Mouse (Mus musculus) naive thymus-derived CD4-positive, alpha-beta T cell, adult 2 months (primary cell): ENCODE data around the gene Tmem212.
"Not testable (repeated sequence)": the region's sequence is repeated elsewhere in the genome, so short reads cannot be mapped to it uniquely, and the experiment has no call there.

Source experiments
- DNase-seq: peaks from one replicate; pipeline ENCODE4 v3.0.0-alpha.2; 2011; ENCODE audit warnings: low read depth

Gene Tmem212

DNA sequence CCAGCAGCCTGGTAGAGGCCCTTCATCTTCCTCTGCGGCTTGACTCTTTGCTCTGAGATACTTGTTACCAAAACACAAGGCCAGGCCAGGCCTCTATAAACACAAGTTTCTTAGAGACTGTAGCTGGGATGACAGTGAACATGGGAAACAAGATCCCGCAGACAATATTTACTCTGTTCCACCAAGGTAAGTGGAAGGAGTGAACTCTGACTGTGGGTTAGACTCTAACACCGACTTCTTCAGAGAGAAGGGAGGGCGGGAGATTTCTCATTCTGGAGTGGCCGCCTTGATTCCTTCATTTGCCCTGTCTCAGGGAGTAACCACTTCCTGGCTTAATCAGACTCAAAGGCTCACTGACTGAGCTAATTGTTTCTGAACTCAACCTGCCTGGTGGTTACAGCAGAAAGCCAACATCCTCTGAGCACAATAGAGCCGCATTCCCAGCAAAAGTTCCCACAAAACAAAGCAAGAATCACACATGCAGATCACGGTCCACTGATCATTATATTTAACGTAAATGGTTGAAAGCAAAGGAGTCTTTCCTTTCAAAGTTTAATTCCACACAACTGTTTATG is at the start of gene Tmem212:
Gene Tmem212 (minus strand): TSS at position 51 of the 575 bp plus-strand sequence.
- no peak for DNase-seq

DNA sequence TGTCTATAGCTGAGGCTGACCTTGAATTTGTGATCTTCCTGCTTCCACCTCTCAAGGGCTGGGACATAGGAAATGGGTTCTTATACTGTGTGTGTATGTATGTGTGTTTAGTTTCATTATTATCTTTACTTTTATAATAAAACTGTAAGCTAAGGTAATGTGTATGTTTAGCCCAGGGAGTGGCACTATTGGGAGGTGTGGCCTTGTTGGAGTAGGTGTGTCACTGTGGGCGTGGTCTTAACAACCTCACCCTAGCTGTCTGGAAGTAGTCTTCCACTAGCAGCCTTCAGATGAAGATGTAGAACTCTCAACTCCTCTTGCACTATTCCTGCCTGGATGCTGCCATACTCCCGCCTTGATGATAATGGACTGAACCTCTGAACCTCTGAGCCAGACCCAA is 49.2 kb upstream of the Tmem212 start:
- not testable (repeated sequence) for DNase-seq

DNA sequence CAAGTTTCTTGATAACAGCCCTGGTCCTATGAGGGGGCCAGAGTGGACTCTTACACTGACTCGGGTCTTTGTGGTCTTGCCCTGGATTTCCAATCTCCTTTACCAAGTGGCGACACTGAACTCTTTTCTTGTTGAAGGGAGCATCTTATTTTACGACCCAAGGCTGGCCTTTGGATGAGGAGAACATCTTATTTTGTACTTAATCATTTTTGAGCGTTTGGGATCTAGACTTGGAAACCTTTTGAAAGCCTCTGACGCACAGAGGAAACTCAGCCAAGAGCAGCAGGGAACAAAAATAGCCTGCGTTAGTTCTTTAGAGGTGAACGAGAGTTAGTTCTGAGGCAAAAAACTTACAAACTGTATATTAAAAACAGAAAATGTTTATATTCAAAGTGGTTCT is 46.8 kb upstream of the Tmem212 start:
- DNase-seq, result no peak

DNA sequence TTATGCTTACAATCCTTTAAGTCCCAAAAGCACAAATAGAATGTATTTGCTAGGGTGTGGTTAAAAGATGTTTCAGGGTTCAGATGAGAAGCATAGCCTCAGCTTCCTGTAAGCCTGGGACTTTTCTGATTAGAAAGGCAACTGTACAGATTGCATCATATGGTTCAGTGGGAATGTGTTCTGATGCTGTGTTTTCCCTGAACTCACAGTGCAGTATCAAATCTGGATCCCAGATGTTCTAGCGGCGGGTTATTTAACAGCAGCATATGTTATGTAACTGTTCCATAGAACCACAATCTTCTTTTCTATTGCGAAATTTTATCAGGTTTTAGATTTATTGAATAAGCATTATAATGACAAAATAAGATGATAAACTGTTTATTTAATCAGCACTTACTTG is 45.5 kb upstream of the Tmem212 start:
- DNase-seq, result no peak

DNA sequence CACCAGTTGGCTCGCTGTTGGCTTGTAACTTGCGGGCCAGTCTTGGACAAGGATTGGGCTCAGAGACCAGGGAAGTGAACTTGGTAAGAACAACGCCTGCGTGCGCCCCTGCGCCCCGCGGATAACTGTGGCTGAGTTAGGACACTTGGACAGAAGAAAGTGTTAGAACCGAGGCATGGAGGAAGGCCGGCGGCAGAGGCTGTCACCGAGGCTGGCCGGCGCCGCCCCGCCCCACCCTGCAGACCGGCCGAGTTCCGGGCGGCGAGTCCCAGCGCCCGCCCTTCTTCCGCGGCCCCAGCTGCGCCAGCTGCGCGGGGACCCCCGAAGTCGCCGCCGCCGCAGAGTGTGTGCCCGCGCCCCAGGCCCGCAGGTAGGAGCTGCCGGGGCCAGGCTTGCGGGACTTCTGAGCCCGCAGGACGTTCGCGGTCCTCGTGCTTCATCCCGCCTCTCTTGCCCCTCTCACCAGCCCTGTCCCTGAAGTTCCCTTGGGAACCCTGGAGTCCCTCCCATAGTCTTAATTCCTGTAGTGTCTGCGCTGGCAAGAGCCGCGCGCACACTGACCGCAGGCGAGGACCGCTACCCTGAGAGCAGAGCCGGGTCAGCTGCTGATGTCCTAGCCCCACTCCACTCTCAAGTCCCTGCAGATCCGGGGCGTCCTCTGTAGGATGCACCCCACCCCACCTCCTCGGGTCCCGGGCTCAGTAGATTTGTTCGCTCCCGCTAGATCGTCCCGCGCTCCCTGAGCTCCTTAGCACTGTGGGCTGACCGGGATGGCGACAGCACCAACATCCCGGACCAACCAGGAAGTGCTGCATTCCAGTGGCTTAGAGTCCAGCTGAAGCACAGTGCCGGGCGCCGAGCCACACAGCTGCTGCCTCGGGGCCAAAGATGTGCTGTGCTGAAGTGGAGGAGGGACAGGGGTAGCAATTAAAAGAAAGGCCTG is 42.5 kb upstream of the Tmem212 start, which contains the start of gene Pld1:
Gene Pld1 (plus strand): TSS at position 315 of the 943 bp plus-strand sequence.
- no peak for DNase-seq

DNA sequence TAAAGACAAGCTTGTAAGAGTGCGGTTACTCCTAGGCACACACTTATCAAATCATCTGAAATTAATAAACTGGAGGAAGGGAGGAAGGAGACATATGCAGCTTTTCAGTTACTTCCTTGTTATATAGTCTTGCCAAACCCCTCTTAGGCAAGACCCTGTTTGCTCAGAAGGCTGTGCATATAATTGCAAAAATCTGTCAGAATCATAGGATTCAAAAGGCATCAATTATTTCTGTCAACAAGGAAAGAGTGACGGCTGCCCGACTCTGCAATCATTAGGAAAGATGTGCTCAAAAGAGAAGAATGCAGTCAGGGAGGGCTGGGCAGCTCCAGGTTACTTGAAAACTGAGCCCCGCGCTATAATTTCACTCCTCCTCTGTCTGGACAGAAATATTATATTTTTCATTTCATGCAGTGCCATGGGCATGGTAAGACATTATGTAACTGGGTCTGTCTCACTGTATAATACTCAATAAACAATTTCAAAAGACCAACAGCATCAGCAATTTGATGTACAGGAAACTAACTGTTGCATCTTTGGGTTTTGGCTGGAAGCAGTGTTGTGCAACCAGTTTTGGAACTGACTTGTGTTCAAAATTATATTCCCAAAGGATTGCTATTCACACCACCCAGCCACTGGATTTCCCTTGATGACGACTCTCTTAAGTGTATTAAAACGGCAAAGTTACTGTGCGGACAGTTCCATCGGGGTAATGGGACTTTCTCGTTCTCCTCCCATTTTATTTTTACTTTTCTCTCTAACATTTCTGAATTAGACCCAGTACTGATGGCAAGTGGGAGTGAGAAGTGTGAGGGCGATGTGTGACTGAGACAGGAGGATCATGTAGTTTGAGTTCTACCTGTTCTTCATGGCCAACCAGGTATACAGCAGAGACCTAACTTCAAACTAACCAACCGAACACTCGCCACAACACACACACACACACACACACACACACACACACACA is 41.3 kb upstream of the Tmem212 start:
- no peak for DNase-seq

DNA sequence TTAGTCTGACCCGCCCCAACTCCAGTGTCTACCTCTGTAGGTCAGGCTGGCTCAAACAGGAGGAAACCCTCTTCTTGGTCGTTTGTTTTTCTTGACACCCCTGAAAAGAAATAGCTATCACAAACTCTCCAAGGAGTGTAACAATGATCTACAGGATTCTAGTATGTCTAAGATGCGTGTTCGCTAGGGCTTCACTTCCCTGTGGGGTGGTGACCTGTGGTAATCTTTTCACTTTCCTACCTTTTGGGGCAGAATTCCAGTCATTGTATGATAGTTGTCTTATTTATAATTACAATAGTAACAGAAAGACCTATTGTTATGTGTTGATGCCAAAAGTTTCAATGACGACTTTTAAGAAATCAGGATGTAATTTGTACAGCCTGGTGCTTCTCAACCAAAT is 40.6 kb upstream of the Tmem212 start:
- no peak for DNase-seq

DNA sequence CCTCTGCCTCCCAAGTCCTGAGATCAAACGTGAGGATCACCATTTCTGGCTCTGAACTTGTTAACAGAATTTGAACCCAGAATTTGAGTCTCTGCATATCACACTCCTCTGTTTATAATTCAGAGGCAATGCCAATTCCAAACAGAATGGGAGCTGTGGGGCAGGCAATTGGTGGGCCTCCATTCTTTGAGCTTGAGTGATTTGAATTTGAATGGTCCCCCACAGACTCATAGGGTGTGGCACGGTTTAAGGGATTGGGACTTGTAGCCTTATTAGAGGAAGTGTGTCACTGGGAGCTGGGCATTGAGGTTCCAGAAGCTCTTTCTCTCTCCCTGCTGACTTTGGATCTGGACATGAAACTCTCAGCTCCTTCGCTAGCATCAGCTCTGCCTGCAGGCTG is 39.5 kb upstream of the Tmem212 start:
- DNase-seq, result no peak

DNA sequence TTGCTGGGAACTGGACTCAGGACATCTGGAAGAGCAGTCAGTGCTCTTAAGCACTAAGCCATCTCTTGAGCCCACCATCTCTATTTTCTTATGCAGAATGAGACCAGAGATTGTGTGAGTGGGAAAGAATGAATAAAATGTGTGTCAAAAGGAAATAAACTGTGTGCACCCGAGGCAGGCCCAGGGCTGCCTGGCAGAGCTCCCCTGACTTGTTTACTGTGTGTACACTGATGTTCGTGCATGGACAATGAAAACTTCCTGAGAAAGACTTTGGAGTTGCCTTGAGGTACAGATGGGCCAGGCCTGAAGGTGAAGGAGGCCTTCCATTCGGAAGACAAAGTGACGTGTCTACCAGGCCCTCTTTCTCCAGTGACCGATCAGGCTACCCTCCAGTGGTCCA is 36.2 kb upstream of the Tmem212 start:
- DNase-seq, result no peak

DNA sequence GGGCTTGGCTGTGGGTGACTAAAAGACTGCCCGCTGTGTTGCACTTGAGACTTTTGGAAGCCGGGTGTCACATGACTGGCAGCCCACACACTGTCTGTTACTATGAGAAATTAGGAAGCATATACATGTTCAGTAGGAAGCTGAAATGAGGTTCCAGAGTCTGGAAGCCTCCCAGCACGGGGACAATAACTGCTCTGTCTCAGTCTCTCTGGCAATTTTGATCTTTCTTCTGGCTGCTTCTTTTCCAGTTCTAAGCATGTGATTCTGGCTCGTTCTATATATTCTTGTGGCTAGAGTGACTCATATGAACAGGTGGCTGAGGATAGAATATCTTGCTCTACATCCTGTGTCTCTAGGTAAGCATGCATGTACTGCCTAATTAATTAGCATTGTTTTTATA is 33.1 kb upstream of the Tmem212 start:
- no peak for DNase-seq

DNA sequence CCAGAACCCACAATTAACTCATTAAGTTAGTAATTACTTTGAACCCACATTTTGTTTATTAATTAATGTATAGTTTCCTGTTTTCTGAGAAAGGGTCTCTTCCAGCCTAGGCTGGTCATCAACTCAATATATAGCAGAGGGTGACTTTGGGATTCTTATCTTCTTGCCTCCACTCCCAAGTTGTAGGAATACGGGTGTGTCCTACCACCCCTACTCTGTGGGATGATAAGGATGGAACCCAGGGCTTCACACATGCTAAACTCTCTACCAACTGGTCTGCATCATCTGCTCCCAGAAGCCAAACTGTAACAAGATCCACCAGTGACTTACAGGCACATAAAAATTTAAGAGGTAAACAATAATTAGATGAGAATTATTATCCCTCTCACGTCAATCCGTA is 27.9 kb upstream of the Tmem212 start:
- DNase-seq, result no peak

DNA sequence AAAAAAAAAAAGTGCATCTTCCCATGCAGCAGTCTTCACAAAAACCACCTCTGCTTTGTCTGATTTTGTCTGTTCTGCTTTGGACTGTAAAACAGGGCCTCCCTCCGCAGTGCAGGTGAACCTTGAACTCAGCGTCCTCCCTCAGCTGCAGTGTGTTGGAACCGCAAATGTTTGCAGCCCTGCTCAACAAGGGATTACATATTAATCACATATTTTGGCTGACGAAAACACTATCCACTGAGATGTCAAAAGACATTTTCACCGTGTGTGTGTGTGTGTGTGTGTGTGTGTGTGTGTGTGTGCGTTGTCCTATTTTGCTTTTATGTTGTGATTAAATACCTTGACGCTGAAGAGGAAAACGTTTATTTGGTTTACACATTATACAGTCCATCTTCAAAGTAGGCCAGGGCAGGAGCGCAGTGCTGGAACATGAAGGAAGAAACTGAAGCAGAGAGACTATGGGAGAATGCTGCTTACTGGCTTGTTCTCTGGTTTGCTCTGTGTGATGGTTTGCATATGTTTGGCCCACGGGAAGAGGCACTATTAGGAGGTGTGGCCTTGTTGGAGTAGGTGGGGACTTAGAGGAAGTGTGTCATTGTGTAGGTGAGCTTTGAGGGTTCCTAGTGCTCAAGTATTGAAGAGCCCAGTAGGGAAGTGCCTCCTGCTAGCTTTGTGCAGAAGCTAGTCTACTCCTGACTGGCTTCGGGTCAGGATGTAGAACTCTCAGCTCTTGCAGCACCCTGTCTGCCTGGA is 25.3 kb upstream of the Tmem212 start:
- DNase-seq, result no peak

DNA sequence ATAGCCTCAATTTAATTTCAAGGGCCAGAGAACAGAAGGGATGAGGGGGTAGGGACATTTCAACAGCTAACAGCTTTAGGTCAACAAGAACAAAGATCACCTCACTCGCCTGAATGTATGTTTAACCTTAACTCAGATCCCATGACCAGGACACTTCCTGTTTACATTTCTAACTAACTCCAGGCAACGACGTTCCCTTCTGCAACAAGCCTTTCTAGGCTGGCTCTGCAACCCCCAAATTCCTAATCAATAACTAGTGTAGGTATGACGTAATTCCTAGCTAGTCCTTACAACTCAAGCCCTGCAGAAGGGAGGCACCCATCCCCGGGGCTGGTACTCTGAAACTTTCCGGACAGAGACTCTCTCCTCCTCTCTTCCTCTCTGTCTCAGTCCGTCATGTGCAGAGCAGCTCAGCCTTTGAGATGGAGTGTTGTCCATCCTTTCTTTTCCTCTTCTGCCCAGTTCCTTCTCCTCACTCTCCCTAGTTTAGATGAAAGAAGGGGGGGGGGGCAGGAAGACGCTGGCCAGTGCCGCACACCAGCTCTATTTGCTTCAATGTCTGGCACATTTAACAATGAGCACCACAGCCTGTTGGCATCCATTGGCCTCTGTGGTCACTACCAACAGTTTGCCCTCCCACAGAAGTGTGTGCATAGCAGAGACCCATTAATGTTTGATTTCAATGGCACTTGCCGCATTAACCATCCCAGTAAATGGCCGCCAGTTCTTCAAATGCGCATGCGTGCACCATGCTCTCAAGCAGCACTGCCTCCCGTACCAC is 22.7 kb upstream of the Tmem212 start:
- DNase-seq, result no peak

DNA sequence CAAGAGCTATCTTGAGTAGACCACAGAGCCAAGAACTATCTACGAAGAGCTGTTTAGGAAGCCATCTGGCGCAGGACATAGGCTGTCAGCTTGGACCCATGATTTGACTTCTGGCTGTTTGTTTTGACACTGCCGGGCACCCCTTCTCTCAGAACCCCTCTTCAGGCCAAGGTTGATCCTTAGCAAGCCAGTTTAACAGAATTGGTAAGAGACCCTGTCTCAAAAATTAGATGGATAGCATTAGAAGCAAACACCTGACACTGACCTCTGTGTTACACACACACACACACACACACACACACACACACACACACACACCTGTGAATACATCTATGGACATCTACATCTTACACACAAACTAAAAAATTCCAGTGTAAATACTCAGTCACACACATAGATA is 12.8 kb upstream of the Tmem212 start:
- no peak for DNase-seq

DNA sequence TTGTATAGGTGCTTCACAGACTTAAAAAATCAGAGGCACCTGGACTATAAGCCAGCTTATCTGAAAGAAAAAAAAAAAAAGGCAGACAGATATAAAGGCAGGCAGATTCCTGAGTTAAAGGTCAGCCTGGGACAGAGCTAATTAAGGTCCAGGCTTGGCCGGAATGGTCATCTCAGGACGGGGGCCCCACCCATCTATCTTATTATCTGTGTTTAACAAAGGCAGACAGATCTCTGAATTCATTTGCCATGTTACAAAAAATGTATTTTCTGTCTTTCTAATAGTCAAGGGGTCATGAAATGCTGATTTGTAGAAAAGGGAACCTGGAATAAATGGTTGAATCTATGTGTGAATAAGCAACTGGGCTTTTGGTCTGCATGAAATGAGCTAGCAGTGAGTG is 12.1 kb upstream of the Tmem212 start:
- no peak for DNase-seq

DNA sequence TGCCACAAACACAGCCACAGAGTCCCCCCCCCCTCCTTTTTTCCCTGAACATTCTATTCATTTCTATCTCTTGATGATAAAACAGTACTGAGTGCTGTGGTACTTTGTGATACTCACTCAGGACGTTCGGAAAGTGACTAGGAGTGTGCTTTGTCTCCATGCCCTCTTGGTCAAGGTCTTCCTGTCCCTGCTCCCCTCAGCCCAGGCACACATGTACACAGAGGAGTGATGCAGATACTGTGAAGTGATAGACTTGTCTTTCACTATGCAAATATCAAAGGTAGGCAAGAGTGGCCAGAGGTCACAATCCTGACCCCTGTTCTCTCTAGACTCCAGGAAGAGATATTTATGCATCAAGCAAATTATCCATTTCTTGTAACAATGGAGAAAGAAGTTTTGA is 11.1 kb upstream of the Tmem212 start:
- DNase-seq, result no peak

DNA sequence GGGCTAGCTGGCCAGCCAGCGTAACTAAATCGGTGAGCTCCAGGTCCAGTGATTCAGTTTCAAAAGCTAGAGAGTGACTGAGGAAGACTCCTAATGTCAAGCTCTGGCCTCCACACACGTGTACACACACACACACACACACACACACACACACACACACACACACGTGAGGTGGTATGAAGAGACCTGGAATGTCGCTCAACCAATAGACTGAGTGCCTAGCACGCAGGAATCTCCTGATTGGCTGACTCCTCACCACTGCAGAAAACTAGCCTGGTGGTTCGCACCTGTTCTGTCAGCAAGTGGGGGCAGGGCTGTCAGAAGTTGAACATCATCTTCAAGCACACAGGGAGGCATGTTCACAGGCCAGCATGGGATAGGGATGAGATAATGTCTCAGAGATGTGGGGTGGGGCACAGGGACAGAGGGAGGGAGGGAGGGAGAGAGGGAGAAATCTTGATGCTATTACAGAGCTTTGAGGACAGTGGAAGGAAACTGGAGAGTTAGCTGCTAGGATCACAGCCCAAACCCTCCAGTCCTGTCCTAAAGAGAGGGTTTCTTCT is 10.6 kb upstream of the Tmem212 start:
- DNase-seq, result no peak

DNA sequence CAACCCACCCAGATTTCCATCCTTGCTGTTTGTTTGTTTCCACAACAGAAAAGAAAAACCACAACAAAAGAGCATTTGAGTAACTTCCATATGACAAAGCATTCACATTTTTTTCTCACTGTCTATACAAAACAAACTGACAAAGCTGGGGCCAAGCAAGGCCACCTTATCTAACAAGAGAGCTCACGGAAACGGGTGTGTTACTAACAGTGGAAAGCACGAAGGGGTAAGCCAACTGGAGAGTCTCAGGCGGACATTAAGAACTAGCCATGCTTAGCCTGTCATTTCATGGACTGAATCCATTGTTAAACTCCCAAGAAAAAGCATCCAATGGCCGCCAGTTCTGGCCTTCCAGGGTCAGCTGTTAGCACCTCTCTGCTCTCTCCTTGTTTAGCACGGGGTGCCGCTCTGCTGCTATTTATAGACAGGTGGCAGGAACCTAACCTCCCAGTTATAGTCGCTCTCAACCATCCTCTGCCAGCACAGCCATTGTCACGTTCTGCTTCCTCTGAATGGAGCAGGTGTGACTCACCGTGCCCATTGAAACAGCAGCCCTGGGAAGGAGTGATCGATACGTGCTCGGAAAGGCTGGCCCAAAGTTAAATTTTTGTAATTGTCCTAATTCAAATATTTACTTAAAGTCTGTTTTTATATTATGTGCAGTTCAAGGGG is 8.6 kb upstream of the Tmem212 start:
- no peak for DNase-seq

DNA sequence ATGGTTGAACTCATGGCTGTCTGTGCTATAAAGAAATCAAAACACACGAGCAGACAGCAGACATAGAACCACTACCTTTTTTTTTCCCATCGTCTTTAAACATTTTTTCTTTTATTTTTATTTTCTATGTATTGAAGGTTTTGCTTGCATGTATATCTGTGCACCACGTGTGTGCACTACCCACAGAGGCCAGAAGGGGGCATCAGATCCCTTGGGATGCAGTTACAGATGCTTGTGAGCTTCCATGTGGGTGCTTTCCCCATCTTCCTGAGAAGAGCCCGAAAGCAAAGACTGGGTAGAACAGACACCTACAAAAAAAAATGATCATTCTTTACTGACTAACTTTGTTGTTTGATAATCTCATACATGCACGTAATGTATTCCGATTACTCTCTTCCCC is 5.7 kb upstream of the Tmem212 start:
- no peak for DNase-seq
